29 mouse cellular contexts compared by ENCODE assay signal in the genomic region with DNA sequence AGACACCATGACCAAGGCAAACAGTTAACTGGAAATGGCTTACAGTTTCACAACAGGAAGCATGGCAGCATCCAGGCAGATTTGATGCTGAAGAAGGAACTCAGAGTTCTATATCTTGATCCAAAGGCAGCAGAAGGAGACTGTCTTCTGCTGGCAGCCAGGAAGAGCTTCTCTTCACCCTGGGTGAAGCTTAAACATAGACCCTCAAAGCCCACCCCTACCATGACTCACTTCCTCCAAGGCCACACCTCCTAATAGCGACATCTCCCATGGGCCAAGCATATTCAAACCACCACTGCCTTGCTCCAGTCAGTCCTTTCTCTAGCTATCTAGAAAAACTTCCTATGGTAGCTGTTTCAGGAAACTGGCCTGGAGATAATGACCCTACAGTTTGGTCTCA. TPM values are rescaled to one million over a fixed set of nuclear protein-coding genes. Genes with fewer than 3 reads are reported as not detected.
"Had no signal": no experiment of that assay in that cellular context is flagged by ENCODE, and none has a peak within 500 bp of the region (broad histone marks: within the 10 kb centered on the region; RNA-seq: fewer than 3 reads in every experiment).

No protein-coding gene starts in this region.

- H3K4me3 ChIP-seq: gastrocnemius, adult 2 months; hindbrain, embryonic 10.5 days; hindbrain, embryonic 12.5 days; intestine, embryonic 15.5 days; kidney, embryonic 15.5 days; limb, embryonic 13.5 days; limb, embryonic 15.5 days; liver, embryonic 12.5 days had no signal

- ATAC-seq: hindbrain, embryonic 16.5 days; inflammation-experienced regulatory T-cells, adult 6 months; intestine, embryonic 15.5 days; intestine, postnatal 0 days; liver, embryonic 12.5 days had no signal

- H3K9ac ChIP-seq: hindbrain, embryonic 12.5 days; hindbrain, embryonic 14.5 days; intestine, embryonic 15.5 days; kidney, embryonic 15.5 days; limb, embryonic 15.5 days; liver, embryonic 12.5 days; liver, embryonic 14.5 days had no signal

- H3K4me2 ChIP-seq: heart, embryonic 11.5 days; hindbrain, embryonic 12.5 days; hindbrain, embryonic 14.5 days; intestine, embryonic 15.5 days; kidney, embryonic 15.5 days; limb, embryonic 13.5 days; limb, embryonic 15.5 days; liver, embryonic 12.5 days had no signal

- H3K9me3 ChIP-seq: hindbrain, embryonic 10.5 days; hindbrain, embryonic 12.5 days; intestine, embryonic 15.5 days; kidney, embryonic 15.5 days; limb, embryonic 13.5 days; limb, embryonic 15.5 days; liver, embryonic 12.5 days had no signal

- H3K4me1 ChIP-seq: hindbrain, embryonic 10.5 days; hindbrain, embryonic 12.5 days; intestine, embryonic 15.5 days; kidney, embryonic 15.5 days; limb, embryonic 13.5 days; limb, embryonic 15.5 days; liver, embryonic 12.5 days had no signal

- H3K27me3 ChIP-seq: hindbrain, embryonic 12.5 days; intestine, embryonic 15.5 days; kidney, embryonic 15.5 days; limb, embryonic 13.5 days; limb, embryonic 15.5 days; liver, embryonic 12.5 days had no signal

- DNase-seq: gastrocnemius, adult 2 months; gastrocnemius, postnatal 10 days; gastrocnemius, postnatal 25 days; heart, adult 18-20 months; heart, postnatal 4 days; kidney, adult 18-20 months; kidney, adult 9 months; kidney, postnatal 14 days; kidney, postnatal 36 days; layer of hippocampus, adult 9-11 months; layer of hippocampus, postnatal 36 days; left cerebral cortex, postnatal 4 days had no signal

- H3K27ac ChIP-seq: gastrocnemius, adult 2 months; hindbrain, embryonic 10.5 days; hindbrain, embryonic 12.5 days; hindbrain, embryonic 14.5 days; intestine, embryonic 15.5 days; kidney, embryonic 15.5 days; limb, embryonic 13.5 days; limb, embryonic 15.5 days; liver, embryonic 12.5 days; liver, embryonic 14.5 days had no signal

RNA-seq across cellular contexts. Expression of a gene that starts 59.3 kb away (rescaled TPM):
- total RNA-seq: gastrocnemius, postnatal 4 days; granulocyte monocyte progenitor cell, adult 5-6 weeks; heart, postnatal 4 days had no signal
- polyA plus RNA-seq: heart, embryonic 11.5 days; heart, embryonic 14.5 days; hindbrain, embryonic 10.5 days; hindbrain, embryonic 12.5 days; intestine, embryonic 15.5 days; limb, embryonic 11.5 days; limb, embryonic 13.5 days had no signal
